Mouse (Mus musculus): ENCODE results near the gene 6430628N08Rik. TPM values are rescaled to one million over a fixed set of nuclear protein-coding genes. Genes with fewer than 3 reads are reported as not detected.

Gene 6430628N08Rik
- polyA plus RNA-seq (2016; fragmentation: Nextera tagmentation; extraction: Ambion mirVana) = 0.42 and 0.50 TPM in 2 replicates

DNA sequence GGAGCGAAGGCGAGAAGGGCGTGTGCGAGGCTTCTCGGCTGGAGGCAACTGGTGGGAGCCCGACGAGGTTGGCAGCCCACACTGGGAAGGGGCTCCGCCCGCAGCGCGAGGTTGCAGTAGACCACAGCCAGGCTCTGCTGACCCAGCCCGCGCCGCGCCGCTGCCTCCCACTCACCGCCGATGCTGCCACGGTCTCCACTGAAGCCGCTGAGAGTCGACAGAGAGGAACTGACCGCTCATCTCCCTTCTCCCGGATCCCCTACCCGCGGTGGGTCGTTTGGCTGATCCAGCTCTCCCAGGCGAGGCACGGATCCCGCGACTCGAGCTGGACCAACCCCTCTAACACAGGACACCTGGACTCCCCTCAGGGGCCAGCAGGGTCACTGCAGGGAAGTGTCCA, at the start of gene 6430628N08Rik:
Gene 6430628N08Rik, plus strand, starts transcription at position 113 of the 400 bp plus-strand sequence.
- Histone ChIP-seq H3K9me3 (no peaks in the 10 kb centered on the region), H3K9ac (replicated peaks) (peak within 1 kb of the TSS; percentile 12), H3K4me1 (peaks cover 10% of the 10 kb centered on the region), H3K4me3 (peak within 1 kb of the TSS; percentile 34), H3K27ac (replicated peaks) (no peak within 1 kb of the TSS), H3K4me2 (replicated peaks) (peak within 1 kb of the TSS; percentile 57), H3K36me3 (no peaks in the 10 kb centered on the region), H3K27me3 (peaks cover 59% of the 10 kb centered on the region)
- WGBS = 2% methylated on average over 31 of the region's 31 CpGs
- peak; percentile 45; the same call in 1 of the 2 replicates for ATAC-seq (ENCODE audit: low FRiP score, low read depth)

- 94% methylated on average over 4 of the region's 4 CpGs for WGBS
- Histone ChIP-seq H3K9ac (replicated peaks) (no peak overlapping the region), H3K27ac (replicated peaks) (no peak overlapping the region), H3K4me3 (no peak overlapping the region), H3K27me3 (no peaks in the 10 kb centered on the region), H3K9me3 (no peaks in the 10 kb centered on the region), H3K4me1 (peaks cover 8% of the 10 kb centered on the region), H3K4me2 (replicated peaks) (no peak overlapping the region), H3K36me3 (no peaks in the 10 kb centered on the region)
- no peak for ATAC-seq (ENCODE audit: low FRiP score, low read depth)
These were observed 49.6 kb upstream of the 6430628N08Rik start for GRCm38 (mm10) chr4:115840842-115841241.

DNA sequence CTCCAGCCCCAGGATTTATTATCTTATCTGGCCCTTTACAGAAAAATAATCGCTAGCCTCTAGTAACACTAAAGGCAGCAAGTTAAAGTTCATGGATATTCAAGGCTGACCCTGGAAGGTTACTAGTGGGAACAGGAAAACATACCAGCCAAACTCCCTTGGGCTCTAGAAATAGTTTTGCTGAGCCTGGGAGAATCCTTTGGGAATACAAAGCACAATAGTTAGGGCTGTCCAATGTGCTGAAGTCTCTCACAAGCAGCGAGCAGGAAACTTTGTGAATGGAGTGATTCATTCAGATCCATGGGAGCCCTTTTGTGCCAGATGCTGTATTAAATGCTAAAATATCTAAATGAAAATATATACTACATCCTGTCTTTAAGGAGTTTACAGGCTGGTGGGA, 43.8 kb upstream of the 6430628N08Rik start:
- 71% methylated on average over 2 of the region's 2 CpGs for WGBS
- no peak overlapping the region for H3K27ac ChIP-seq (replicated peaks)
- H3K9me3 ChIP-seq = no peaks in the 10 kb centered on the region
- no peaks in the 10 kb centered on the region for H3K27me3 ChIP-seq
- H3K4me2 ChIP-seq (replicated peaks) = no peak overlapping the region
- no peak overlapping the region for H3K4me3 ChIP-seq
- ATAC-seq (ENCODE audit: low FRiP score, low read depth) = no peak
- H3K36me3 ChIP-seq = peaks cover 30% of the 10 kb centered on the region
- 0 out of 2 replicates have a peak, but pooled peaks cover 2% of the 10 kb centered on the region for H3K4me1 ChIP-seq
- H3K9ac ChIP-seq (replicated peaks) = no peak overlapping the region

DNA sequence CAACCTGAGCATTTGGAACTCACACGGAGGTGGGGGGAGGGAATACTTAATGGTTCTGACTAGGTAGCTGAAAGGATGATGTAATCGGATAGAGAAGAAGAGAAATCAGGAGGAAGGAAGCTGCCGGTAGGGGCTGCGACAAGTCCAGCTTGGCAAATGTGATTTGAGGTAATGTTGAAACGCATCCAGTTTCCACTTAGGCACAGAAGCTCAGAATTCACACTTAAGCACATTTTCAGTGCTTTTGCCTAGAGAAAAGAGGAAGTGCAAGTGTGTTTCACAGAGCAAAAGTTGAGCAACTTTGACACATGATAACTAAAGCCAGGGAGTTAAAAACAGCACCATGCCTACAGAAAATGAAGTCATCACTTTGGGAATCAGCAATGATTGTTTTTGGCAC, 43.1 kb upstream of the 6430628N08Rik start:
- WGBS = 72% methylated on average over 5 of the region's 5 CpGs
- no peak overlapping the region for H3K4me2 ChIP-seq (replicated peaks)
- 0 out of 2 replicates have a peak, but pooled peaks cover 2% of the 10 kb centered on the region for H3K4me1 ChIP-seq
- no peak overlapping the region for H3K9ac ChIP-seq (replicated peaks)
- no peaks in the 10 kb centered on the region for H3K27me3 ChIP-seq
- H3K27ac ChIP-seq (replicated peaks) = no peak overlapping the region
- ATAC-seq (ENCODE audit: low FRiP score, low read depth) = no peak
- H3K9me3 ChIP-seq = no peaks in the 10 kb centered on the region
- peaks cover 37% of the 10 kb centered on the region for H3K36me3 ChIP-seq
- H3K4me3 ChIP-seq = no peak overlapping the region

- 96% methylated on average over 1 of the region's 1 CpGs for WGBS
- no peak for ATAC-seq (ENCODE audit: low FRiP score, low read depth)
- no peak overlapping the region for H3K27ac ChIP-seq (replicated peaks)
These were observed 42.4 kb upstream of the 6430628N08Rik start for GRCm38 (mm10) chr4:115848083-115848482.

DNA sequence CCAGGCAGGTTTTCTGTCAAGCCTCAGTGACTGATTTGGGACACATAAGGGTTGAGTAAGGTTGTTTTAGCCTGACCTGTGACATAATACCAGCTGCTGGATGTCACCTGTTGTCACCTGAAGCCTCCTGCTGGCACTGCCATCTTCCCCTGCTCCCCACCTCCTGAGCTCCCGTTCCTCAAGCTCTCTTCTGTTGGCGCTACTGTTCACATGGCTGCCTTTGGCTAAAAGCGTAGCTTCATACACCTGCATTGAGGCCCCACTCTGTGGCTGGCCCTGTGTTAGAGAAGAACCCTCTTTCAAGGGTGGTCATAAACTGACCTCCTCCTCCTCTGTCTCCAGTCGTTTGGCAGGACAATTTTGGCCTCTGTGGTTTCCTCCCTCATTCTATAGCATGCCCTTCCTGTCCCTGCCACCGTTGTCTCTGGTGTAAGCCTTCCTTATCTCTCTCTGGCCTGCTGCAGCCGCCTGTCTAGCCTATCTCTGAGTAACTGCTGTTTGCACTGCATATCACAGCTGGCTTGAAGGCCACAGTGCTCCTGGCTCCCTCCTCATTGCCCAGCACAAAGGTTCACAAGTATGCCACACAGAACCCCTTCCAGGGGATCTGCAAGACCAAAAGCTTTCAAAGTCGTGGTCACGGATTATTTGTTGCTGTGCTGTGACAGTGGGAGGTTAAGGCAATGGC, 41.3 kb upstream of the 6430628N08Rik start:
- WGBS = 74% methylated on average over 8 of the region's 8 CpGs
- no peak overlapping the region for H3K4me2 ChIP-seq (replicated peaks)
- H3K4me3 ChIP-seq = no peak overlapping the region
- 0 out of 2 replicates have a peak, but pooled peaks cover 2% of the 10 kb centered on the region for H3K4me1 ChIP-seq
- no peaks in the 10 kb centered on the region for H3K9me3 ChIP-seq
- peaks cover 42% of the 10 kb centered on the region for H3K36me3 ChIP-seq
- no peak overlapping the region for H3K27ac ChIP-seq (replicated peaks)
- H3K27me3 ChIP-seq = no peaks in the 10 kb centered on the region
- ATAC-seq (ENCODE audit: low FRiP score, low read depth) = no peak
- no peak overlapping the region for H3K9ac ChIP-seq (replicated peaks)

More at GRCm38 (mm10) chr4:115848083-115848482, 42.4 kb upstream of the 6430628N08Rik start:
- no peak overlapping the region for H3K9ac ChIP-seq (replicated peaks)
- H3K9me3 ChIP-seq = no peaks in the 10 kb centered on the region
- 0 out of 2 replicates have a peak, but pooled peaks cover 2% of the 10 kb centered on the region for H3K4me1 ChIP-seq
- H3K4me3 ChIP-seq = no peak overlapping the region
- H3K4me2 ChIP-seq (replicated peaks) = no peak overlapping the region
- no peaks in the 10 kb centered on the region for H3K27me3 ChIP-seq
- H3K36me3 ChIP-seq = peaks cover 38% of the 10 kb centered on the region

GRCm38 (mm10) chr4:115850111-115850510, 40.4 kb upstream of the 6430628N08Rik start:
- ATAC-seq (ENCODE audit: low FRiP score, low read depth) = no peak
- Histone ChIP-seq H3K9me3 (no peaks in the 10 kb centered on the region), H3K36me3 (peaks cover 42% of the 10 kb centered on the region)

GRCm38 (mm10) chr4:115850631-115851030, 39.8 kb upstream of the 6430628N08Rik start:
- peaks cover 42% of the 10 kb centered on the region for H3K36me3 ChIP-seq
- no peak overlapping the region for H3K4me2 ChIP-seq (replicated peaks)
- no peaks in the 10 kb centered on the region for H3K27me3 ChIP-seq
- no peak for ATAC-seq (ENCODE audit: low FRiP score, low read depth)
- peaks cover 11% of the 10 kb centered on the region; the same call in 1 of the 2 replicates for H3K4me1 ChIP-seq
- no peak overlapping the region for H3K9ac ChIP-seq (replicated peaks)
- 81% methylated on average over 2 of the region's 2 CpGs for WGBS
- H3K4me3 ChIP-seq = no peak overlapping the region
- H3K27ac ChIP-seq (replicated peaks) = no peak overlapping the region
- no peaks in the 10 kb centered on the region for H3K9me3 ChIP-seq

More at GRCm38 (mm10) chr4:115850111-115850510, 40.4 kb upstream of the 6430628N08Rik start:
- Histone ChIP-seq H3K27ac (replicated peaks) (no peak overlapping the region), H3K4me2 (replicated peaks) (no peak overlapping the region), H3K4me1 (peaks cover 6% of the 10 kb centered on the region; the same call in 1 of the 2 replicates), H3K9ac (replicated peaks) (no peak overlapping the region), H3K27me3 (no peaks in the 10 kb centered on the region), H3K4me3 (no peak overlapping the region)
- 87% methylated on average over 2 of the region's 2 CpGs for WGBS

GRCm38 (mm10) chr4:115851569-115851968, 38.9 kb upstream of the 6430628N08Rik start:
- WGBS = 89% methylated on average over 6 of the region's 6 CpGs
- H3K27me3 ChIP-seq = no peaks in the 10 kb centered on the region
- H3K36me3 ChIP-seq = peaks cover 42% of the 10 kb centered on the region
- no peak overlapping the region for H3K9ac ChIP-seq (replicated peaks)
- no peak overlapping the region for H3K27ac ChIP-seq (replicated peaks)
- H3K4me2 ChIP-seq (replicated peaks) = no peak overlapping the region
- no peaks in the 10 kb centered on the region for H3K9me3 ChIP-seq
- peaks cover 20% of the 10 kb centered on the region for H3K4me1 ChIP-seq
- H3K4me3 ChIP-seq = no peak overlapping the region
- no peak for ATAC-seq (ENCODE audit: low FRiP score, low read depth)

- peaks cover 54% of the 10 kb centered on the region for H3K36me3 ChIP-seq
- no peak overlapping the region for H3K27ac ChIP-seq (replicated peaks)
- no peak for ATAC-seq (ENCODE audit: low FRiP score, low read depth)
- H3K9ac ChIP-seq (replicated peaks) = no peak overlapping the region
- no peak overlapping the region for H3K4me3 ChIP-seq
- H3K4me2 ChIP-seq (replicated peaks) = no peak overlapping the region
- no peaks in the 10 kb centered on the region for H3K9me3 ChIP-seq
- no peaks in the 10 kb centered on the region for H3K27me3 ChIP-seq
- 54% methylated on average over 6 of the region's 6 CpGs for WGBS
- H3K4me1 ChIP-seq = peaks cover 19% of the 10 kb centered on the region
These were observed 35.4 kb upstream of the 6430628N08Rik start for GRCm38 (mm10) chr4:115855100-115855499.

DNA sequence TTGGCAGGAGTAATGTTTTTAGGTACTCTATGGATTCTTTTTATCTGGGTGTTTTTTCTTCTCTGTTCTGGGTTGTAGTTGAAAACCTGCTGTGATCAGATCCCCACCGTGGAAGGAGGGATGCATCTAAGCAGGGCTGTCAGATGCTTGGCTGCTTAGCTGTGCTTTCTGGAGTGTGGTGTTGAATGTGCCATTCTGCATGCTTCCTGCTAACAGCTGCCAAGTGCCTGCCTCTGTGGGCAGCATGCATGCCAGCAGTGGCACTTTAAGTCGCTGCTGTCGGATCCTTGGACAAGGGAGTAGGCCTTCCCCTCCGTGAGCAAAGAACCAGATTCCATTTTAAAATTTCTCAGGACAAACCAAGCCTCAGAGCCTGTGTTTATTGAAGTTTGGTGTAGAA, 34.9 kb upstream of the 6430628N08Rik start:
- peaks cover 54% of the 10 kb centered on the region for H3K36me3 ChIP-seq
- no peaks in the 10 kb centered on the region for H3K9me3 ChIP-seq
- H3K4me1 ChIP-seq = peaks cover 19% of the 10 kb centered on the region
- 67% methylated on average over 4 of the region's 4 CpGs for whole genome bisulfite sequencing
- no peak overlapping the region for H3K4me3 ChIP-seq
- H3K27ac ChIP-seq (replicated peaks) = peak overlapping the region; percentile 60
- H3K4me2 ChIP-seq (replicated peaks) = no peak overlapping the region
- no peak for ATAC-seq (ENCODE audit: low FRiP score, low read depth)
- no peaks in the 10 kb centered on the region for H3K27me3 ChIP-seq
- H3K9ac ChIP-seq (replicated peaks) = no peak overlapping the region

- peak overlapping the region; percentile 60 for H3K27ac ChIP-seq (replicated peaks)
- no peak overlapping the region for H3K4me2 ChIP-seq (replicated peaks)
- no peak overlapping the region for H3K9ac ChIP-seq (replicated peaks)
- 0 out of 2 replicates have a peak, but pooled peaks have one; percentile 35 for ATAC-seq (ENCODE audit: low FRiP score, low read depth)
- no peaks in the 10 kb centered on the region for H3K27me3 ChIP-seq
- H3K4me1 ChIP-seq = peaks cover 19% of the 10 kb centered on the region
- WGBS = 30% methylated on average over 4 of the region's 4 CpGs
- H3K9me3 ChIP-seq = no peaks in the 10 kb centered on the region
- H3K36me3 ChIP-seq = peaks cover 54% of the 10 kb centered on the region
- no peak overlapping the region for H3K4me3 ChIP-seq
These were observed 34.2 kb upstream of the 6430628N08Rik start for GRCm38 (mm10) chr4:115856282-115856681.
